Mouse (Mus musculus): Measurements from ENCODE around the gene Retsat. TPM values are rescaled to one million over a fixed set of nuclear protein-coding genes. Genes with fewer than 3 reads are reported as not detected.

The Retsat gene
- polyA plus RNA-seq, 1 experiment: 25.6 TPM

DNA sequence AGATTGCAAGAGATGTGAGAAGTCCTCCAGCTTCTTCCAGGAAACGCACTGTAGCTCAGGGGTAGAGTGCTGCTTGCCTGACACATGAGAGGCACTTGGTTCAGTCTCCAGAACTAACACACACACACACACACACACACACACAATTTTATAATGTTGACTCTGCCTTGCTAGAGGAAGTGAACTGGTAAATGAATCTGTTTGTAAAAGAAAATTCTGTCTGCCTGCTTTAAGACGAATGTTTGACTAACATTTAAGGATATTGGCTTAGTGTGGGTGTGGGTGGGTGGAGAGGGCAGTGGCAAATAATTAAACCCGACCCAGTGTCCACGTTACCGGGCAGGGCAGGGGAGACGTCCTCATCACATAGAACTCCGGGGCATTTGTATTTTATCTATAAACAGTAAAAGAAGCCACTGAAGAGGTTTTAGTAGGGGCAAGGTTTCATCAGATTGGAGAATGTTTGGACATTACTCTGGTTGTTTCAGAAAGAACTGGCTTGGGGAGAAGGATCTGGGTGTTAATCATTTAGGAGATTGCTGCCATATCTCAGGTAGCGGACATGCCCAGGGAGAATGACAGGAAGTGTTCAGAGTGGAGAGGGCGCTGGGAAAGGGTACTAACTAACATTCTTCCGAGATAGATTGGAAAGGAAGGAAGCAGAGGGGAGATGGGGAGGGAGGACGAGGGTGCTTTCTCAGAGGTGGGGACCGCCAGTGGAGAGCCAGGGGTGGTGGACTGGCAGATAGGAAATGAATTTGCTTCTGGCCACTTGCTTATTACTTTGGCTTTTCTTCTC is 21.7 kb downstream of the Retsat start:
- no peak for TF ChIP-seq FLI1 (IDR thresholded peaks at IDR 0.05; ENCODE audit: low read length)
- no peak for TF ChIP-seq GATA1 (IDR thresholded peaks at IDR 0.05; ENCODE audit: borderline replicate concordance, low read length)
- Histone ChIP-seq H3K9me3 (no peaks in the 10 kb centered on the region), H3K4me3 (replicated peaks) (peak overlapping the region; percentile 10), H3K36me3 (replicated peaks; ENCODE audit: low read length) (peaks cover 8% of the 10 kb centered on the region), H3K4me1 (peaks cover 52% of the 10 kb centered on the region), H3K27me3 (replicated peaks) (no peaks in the 10 kb centered on the region)

DNA sequence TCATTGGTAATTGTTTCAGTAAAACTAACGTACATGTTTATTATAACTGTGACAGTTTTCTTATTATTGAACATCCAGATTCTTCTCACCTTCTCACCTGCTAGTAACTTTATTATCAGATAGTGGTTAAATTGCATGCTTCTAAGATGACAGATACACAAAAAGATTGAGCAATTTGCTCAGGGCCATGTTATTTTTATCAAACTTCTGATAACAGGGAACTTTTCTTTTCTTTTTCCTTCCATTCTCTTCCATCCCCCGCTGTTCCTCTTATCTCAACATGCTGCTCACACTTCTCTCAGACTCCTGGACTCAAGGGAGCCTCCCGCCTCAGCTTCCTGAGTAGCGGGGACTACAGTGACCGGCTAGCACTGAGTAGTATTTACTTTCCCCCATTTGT is 22.6 kb downstream of the Retsat start:
- Histone ChIP-seq H3K4me1 (peaks cover 43% of the 10 kb centered on the region), H3K9me3 (no peaks in the 10 kb centered on the region), H3K4me3 (replicated peaks) (no peak overlapping the region), H3K36me3 (replicated peaks; ENCODE audit: low read length) (no peaks in the 10 kb centered on the region), H3K27me3 (replicated peaks) (no peaks in the 10 kb centered on the region)
- TF ChIP-seq GATA1 (IDR thresholded peaks at IDR 0.05; ENCODE audit: borderline replicate concordance, low read length) (no peak), FLI1 (IDR thresholded peaks at IDR 0.05; ENCODE audit: low read length) (no peak)

DNA sequence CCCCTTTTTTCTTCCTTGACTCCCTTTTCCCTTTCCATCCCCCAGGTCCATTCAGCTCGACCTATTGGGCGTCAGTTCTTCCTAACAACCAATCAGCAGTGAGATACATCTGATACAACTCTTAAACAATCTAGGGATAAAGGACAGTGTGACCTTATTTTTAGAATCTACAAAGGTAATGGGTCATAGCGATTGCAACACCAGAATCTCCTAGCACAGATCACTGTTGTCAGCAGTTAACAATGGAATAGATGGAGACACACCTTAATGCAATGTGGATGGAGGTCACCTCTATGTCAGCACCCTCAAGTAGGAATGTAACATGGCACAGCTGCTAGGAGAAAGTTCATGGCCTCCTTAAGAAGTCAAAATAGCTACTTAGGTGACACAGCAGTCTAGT is 24.6 kb downstream of the Retsat start:
- Histone ChIP-seq H3K27me3 (replicated peaks) (peaks cover 2% of the 10 kb centered on the region), H3K36me3 (replicated peaks; ENCODE audit: low read length) (no peaks in the 10 kb centered on the region), H3K9me3 (no peaks in the 10 kb centered on the region), H3K4me1 (peaks cover 49% of the 10 kb centered on the region), H3K4me3 (replicated peaks) (no peak overlapping the region)
- TF ChIP-seq GATA1 (IDR thresholded peaks at IDR 0.05; ENCODE audit: borderline replicate concordance, low read length) (no peak), FLI1 (IDR thresholded peaks at IDR 0.05; ENCODE audit: low read length) (no peak)

DNA sequence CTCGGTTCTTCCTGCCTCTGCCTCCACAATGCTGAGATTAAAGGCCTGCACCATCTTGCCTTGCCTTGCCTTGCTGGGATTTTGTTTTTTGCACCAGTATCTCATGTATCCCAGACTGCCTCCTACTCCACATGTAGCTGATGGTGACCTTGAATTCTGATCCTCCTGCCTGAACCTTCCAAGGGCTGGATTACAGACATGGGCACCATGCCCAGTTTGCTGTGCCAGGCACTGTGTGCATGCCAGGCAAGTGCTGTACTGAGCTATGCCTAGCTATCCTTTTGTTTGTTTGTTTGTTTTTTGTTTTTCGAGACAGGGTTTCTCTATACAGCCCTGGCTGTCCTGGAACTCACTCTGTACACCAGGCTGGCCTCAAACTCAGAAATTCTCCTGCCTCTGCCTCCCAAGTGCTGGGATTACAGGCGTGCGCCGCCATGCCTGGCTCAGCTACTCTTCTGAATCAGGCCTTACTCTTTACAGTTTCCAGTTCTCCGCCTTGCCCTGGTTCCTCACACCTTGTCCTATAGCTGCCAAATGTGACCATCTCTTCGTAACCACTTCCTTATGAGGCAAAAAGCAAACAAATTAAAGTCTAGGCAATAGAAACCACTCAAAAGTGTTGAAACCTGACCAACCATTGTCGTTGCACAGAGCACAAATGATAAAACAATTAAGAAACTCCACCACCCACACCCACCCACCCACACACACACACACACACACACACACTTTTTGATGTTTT is 25.6 kb downstream of the Retsat start:
- Histone ChIP-seq H3K9me3 (no peaks in the 10 kb centered on the region), H3K4me3 (replicated peaks) (no peak overlapping the region), H3K27me3 (replicated peaks) (peaks cover 2% of the 10 kb centered on the region), H3K36me3 (replicated peaks; ENCODE audit: low read length) (no peaks in the 10 kb centered on the region), H3K4me1 (peaks cover 46% of the 10 kb centered on the region)
- no peak for TF ChIP-seq FLI1 (IDR thresholded peaks at IDR 0.05; ENCODE audit: low read length)
- no peak for TF ChIP-seq GATA1 (IDR thresholded peaks at IDR 0.05; ENCODE audit: borderline replicate concordance, low read length)

DNA sequence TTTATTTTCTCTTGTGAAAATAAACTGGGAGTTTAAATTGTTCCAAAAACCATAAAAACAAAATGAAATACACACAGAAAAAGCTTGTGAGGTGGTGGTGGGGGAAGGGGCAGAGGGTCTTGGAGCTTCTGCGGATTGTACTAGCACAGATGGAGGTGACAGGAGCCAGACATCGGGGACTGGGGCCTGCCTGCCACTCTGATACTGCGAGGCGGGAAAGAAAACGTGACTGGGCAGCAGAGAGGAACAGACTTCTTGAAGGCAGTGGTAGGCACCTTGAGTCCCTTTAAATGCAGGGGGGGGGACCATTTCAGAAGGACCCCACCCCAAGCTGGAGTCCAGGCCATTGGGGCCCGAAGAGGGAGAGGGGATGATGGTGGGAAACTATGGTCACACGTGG is 28.1 kb downstream of the Retsat start:
- Histone ChIP-seq H3K36me3 (replicated peaks; ENCODE audit: low read length) (no peaks in the 10 kb centered on the region), H3K4me1 (peaks cover 30% of the 10 kb centered on the region), H3K4me3 (replicated peaks) (no peak overlapping the region), H3K27me3 (replicated peaks) (peaks cover 16% of the 10 kb centered on the region), H3K9me3 (no peaks in the 10 kb centered on the region)
- TF ChIP-seq GATA1 (IDR thresholded peaks at IDR 0.05; ENCODE audit: borderline replicate concordance, low read length): no peak
- TF ChIP-seq FLI1 (IDR thresholded peaks at IDR 0.05; ENCODE audit: low read length): no peak

DNA sequence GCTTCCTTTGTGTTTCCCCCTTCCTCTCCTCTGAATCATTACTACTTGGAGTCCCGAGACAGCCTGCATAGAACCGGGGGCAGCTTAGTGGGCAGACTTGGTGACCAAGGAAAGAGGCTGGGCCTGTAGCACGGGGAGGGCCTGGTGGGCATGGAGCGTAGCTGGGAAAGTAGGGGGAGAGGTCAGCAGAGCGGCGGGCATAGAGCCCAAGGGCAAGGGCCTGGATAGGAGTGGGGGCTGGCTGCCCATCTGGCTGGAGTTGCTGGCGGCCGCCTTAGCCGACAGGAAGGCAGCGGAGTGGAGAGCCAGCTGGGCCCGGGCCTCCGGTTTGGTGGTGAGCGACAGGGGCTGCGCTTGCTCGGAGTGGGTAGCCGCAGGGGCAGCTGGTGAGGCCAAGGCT is 29.0 kb downstream of the Retsat start:
- peaks cover 32% of the 10 kb centered on the region for H3K4me1 ChIP-seq
- H3K27me3 ChIP-seq (replicated peaks): peaks cover 24% of the 10 kb centered on the region
- TF ChIP-seq GATA1 (IDR thresholded peaks at IDR 0.05; ENCODE audit: borderline replicate concordance, low read length): no peak
- no peak for TF ChIP-seq FLI1 (IDR thresholded peaks at IDR 0.05; ENCODE audit: low read length)
- H3K4me3 ChIP-seq (replicated peaks): no peak overlapping the region
- H3K9me3 ChIP-seq: no peaks in the 10 kb centered on the region
- no peaks in the 10 kb centered on the region for H3K36me3 ChIP-seq (replicated peaks; ENCODE audit: low read length)

DNA sequence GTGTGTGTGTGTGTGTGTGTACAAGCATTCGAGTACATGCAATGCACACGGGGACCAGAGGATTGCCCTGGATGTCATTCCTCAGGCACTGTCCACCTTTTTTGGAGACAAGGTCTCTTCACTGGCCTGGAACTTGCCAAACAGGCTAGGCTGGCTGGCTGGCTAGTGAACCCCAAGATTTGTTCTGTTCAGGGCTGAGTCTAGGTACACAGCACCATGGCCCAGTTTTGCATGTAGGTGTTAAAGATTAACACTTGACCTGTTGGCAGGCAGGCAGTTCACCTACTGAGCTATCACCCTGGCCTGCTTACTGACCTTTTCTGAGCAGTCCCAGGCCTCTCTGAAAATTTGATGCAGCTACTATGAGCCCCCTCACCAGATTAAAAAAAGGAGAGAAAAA is 32.1 kb downstream of the Retsat start:
- Histone ChIP-seq H3K27me3 (replicated peaks) (peaks cover 32% of the 10 kb centered on the region), H3K4me1 (peaks cover 41% of the 10 kb centered on the region), H3K9me3 (no peaks in the 10 kb centered on the region), H3K36me3 (replicated peaks; ENCODE audit: low read length) (no peaks in the 10 kb centered on the region), H3K4me3 (replicated peaks) (no peak overlapping the region)
- TF ChIP-seq GATA1 (IDR thresholded peaks at IDR 0.05; ENCODE audit: borderline replicate concordance, low read length): no peak
- TF ChIP-seq FLI1 (IDR thresholded peaks at IDR 0.05; ENCODE audit: low read length): no peak

DNA sequence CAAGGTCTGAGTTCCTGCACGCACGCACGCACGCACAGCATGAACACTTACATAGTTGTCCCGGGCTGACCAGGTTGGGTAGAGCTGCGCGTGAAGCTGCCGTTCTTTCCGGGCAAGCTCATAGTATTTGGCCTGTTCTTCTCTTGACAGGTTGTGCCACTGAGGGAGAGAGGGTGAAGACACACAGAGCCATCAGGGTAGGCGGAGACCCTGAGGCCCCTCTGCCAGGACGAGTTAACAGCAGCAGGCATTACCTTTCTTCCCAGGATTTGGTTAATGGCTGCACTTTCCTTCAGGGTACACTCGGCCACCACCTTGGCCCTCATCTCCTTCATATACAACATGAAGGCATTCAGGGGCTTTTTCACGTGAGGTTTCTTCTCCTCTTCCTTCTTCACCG is 32.7 kb downstream of the Retsat start:
- no peaks in the 10 kb centered on the region for H3K36me3 ChIP-seq (replicated peaks; ENCODE audit: low read length)
- H3K9me3 ChIP-seq: no peaks in the 10 kb centered on the region
- TF ChIP-seq GATA1 (IDR thresholded peaks at IDR 0.05; ENCODE audit: borderline replicate concordance, low read length) (no peak), FLI1 (IDR thresholded peaks at IDR 0.05; ENCODE audit: low read length) (no peak)
- no peak overlapping the region for H3K4me3 ChIP-seq (replicated peaks)
- peaks cover 42% of the 10 kb centered on the region for H3K4me1 ChIP-seq
- H3K27me3 ChIP-seq (replicated peaks): peaks cover 32% of the 10 kb centered on the region

DNA sequence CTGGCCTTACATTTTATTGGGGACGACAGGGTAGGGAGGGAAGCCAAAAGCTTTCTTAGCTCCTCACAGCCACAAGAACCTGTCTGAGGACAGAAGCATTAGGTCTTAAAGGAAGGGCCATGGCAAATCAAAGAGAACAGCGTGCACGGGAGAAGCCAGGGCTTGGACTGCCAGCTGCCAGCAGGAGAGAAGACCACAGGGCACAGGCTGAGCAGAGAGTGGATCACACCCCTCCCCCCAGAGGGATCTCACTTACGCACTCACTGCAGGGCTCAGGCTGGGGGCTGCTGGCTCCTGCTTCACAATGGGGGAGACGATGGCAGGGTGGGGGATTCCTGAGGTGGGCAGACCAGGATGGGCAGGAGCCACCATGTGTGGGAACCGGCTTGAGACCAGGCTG is 33.4 kb downstream of the Retsat start:
- Histone ChIP-seq H3K36me3 (replicated peaks; ENCODE audit: low read length) (no peaks in the 10 kb centered on the region), H3K4me1 (peaks cover 46% of the 10 kb centered on the region), H3K4me3 (replicated peaks) (no peak overlapping the region), H3K9me3 (no peaks in the 10 kb centered on the region), H3K27me3 (replicated peaks) (peaks cover 30% of the 10 kb centered on the region)
- TF ChIP-seq FLI1 (IDR thresholded peaks at IDR 0.05; ENCODE audit: low read length) (no peak), GATA1 (IDR thresholded peaks at IDR 0.05; ENCODE audit: borderline replicate concordance, low read length) (no peak)

DNA sequence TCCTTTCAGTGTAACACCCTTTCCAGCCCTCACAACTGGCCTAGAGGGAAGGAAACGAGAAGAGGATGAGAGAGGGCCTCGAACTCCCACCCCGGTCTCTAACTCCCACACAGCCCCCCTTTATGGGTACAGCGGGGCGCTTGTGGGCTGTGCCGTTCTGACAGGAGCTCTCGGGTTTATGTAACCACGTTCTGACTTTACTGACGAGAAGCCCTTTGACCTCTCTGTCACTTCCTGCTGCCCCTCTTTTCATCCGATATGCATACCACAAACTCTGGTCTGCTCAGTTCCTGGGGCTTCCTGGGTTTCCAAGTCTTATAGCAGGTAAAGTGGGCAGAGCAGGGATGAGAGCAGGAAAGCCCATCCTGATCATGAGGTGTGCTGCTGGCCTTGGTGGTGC is 36.0 kb downstream of the Retsat start:
- Histone ChIP-seq H3K27me3 (replicated peaks) (peaks cover 32% of the 10 kb centered on the region), H3K4me1 (peaks cover 29% of the 10 kb centered on the region), H3K9me3 (no peaks in the 10 kb centered on the region), H3K36me3 (replicated peaks; ENCODE audit: low read length) (no peaks in the 10 kb centered on the region), H3K4me3 (replicated peaks) (no peak overlapping the region)
- TF ChIP-seq GATA1 (IDR thresholded peaks at IDR 0.05; ENCODE audit: borderline replicate concordance, low read length) (no peak), FLI1 (IDR thresholded peaks at IDR 0.05; ENCODE audit: low read length) (no peak)
